Mouse (Mus musculus) heart, embryonic 13.5 days (tissue): Measurements from ENCODE around the gene Elavl3. TPM values are rescaled to one million over a fixed set of nuclear protein-coding genes. Genes with fewer than 3 reads are reported as not detected.

Source experiments
- ATAC-seq: fragments of 200-750 bp; cut with Nextera tagmentation; 2 replicates; pipeline ENCODE4 v1.8.0; 2017; ENCODE audit warnings: moderate TSS enrichment; ENCODE audit not compliant: insufficient number of reproducible peaks, low FRiP score, low TSS enrichment; ENCODE audit errors: extremely low read depth
- H3K27ac ChIP-seq: fragments of 300-500 bp; sonication (generic); replicated peaks from 2 replicates; pipeline ENCODE4 v1.5.1; 2015; ENCODE audit warnings: moderate library complexity, mild to moderate bottlenecking, inconsistent platforms
- H3K27me3 ChIP-seq: fragments of 300-500 bp; sonication (generic); replicated peaks from 2 replicates; pipeline ENCODE4 v1.6.1; 2015; ENCODE audit warnings: mild to moderate bottlenecking, inconsistent platforms
- H3K36me3 ChIP-seq: fragments of 300-500 bp; sonication (generic); 2 replicates; pipeline ENCODE4 v1.6.1; 2015; ENCODE audit warnings: mild to moderate bottlenecking, inconsistent platforms
- H3K4me1 ChIP-seq: fragments of 300-500 bp; sonication (generic); 2 replicates; pipeline ENCODE4 v1.6.1; 2015; ENCODE audit warnings: inconsistent platforms
- H3K4me2 ChIP-seq: fragments of 300-500 bp; sonication (generic); 2 replicates; pipeline ENCODE4 v1.6.1; 2015; ENCODE audit warnings: inconsistent platforms, mild to moderate bottlenecking, moderate library complexity
- H3K4me3 ChIP-seq: fragments of 300-500 bp; sonication (generic); 2 replicates; pipeline ENCODE4 v1.5.1; 2015; ENCODE audit warnings: moderate library complexity, mild to moderate bottlenecking, inconsistent platforms
- H3K9ac ChIP-seq: fragments of 300-500 bp; sonication (generic); 2 replicates; pipeline ENCODE4 v1.6.1; 2015; ENCODE audit warnings: inconsistent platforms, mild to moderate bottlenecking, moderate library complexity
- H3K9me3 ChIP-seq: fragments of 300-500 bp; sonication (generic); 2 replicates; pipeline ENCODE4 v1.6.1; 2016; ENCODE audit warnings: inconsistent platforms
- WGBS: fragments of 180-500 bp; shearing (Covaris S2); methylation state at CpG from one replicate; pipeline ENCODE4 v1.1.7; 2015; ENCODE audit warnings: mixed read lengths; 5-methylcytosine and 5-hydroxymethylcytosine counted together
- polyA plus RNA-seq: library from polyadenylated mRNA; unstranded; fragments of >200 nt; fragmentation: Nextera tagmentation; extraction: Ambion mirVana; gene quantifications from 2 replicates; pipeline ENCODE4 v1.2.1, GENCODE M21; 2015

Gene Elavl3
- polyA plus RNA-seq, 1 experiment from 2014 or later = 0.41 TPM

DNA sequence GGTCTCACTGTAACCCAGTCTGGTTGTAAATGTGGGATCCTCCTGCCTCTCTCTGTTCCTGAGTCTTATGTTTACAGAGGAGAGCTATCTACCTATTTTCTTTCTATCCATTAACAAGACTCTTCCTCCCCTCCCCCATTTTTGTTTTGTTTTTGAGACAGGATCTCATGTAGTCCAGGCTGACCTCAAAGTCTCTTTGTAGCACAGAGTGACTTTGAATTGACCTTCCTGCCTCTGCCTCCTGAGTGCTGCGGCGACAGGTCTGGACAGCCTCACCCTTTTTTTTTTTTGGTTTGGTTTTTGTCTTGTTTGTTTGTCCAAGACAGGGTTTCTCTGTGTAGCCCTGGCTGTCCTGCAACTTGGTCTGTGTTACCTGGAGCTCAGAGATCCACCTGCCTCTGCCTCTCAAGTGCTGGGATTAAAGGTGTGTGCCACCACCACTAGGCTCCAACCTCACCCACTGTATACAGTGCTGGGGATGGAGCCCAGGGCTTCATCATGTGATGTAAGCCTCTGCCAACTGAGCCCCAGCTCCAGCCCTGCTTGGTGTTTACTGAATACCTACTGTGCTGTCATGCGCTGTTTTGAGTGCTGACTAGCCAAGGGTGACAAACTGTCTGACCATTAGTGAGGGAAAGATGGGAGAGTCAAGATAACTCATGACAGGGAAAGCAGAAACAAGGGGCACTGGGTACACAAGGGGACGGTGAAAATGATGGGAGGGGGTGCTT is 73.3 kb downstream of the Elavl3 start:
- Histone ChIP-seq H3K9ac (no peak overlapping the region), H3K4me3 (no peak overlapping the region), H3K9me3 (no peaks in the 10 kb centered on the region), H3K27me3 (peaks cover 42% of the 10 kb centered on the region), H3K36me3 (no peaks in the 10 kb centered on the region), H3K4me2 (no peak overlapping the region), H3K4me1 (no peaks in the 10 kb centered on the region), H3K27ac (no peak overlapping the region)
- WGBS = 80% methylated on average over 4 of the region's 4 CpGs
- no peak for ATAC-seq

DNA sequence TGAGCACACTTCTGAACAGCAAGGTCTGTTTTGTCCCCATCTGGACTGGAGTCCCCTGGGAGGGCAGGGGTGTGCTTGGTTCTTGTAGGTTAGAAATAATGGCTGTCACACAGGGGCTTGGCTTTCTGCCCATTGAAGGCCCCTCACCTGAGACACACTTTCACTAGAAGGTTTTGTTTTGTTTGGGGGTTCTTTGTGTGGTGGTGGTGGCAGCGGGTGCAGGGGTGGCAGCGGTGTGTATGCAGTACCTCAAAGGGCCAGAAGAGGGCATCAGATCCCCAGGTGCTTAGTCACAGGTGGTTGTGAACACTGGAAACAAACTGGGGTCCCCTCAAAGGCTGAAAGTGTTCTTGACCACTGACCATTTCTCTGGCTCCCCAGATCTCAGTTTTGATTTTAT is 73.9 kb downstream of the Elavl3 start:
- H3K4me3 ChIP-seq = no peak overlapping the region
- no peak overlapping the region for H3K9ac ChIP-seq
- ATAC-seq = no peak
- H3K4me2 ChIP-seq = no peak overlapping the region
- H3K4me1 ChIP-seq = no peaks in the 10 kb centered on the region
- no peaks in the 10 kb centered on the region for H3K36me3 ChIP-seq
- no peak overlapping the region for H3K27ac ChIP-seq
- WGBS = 21% methylated on average over 2 of the region's 2 CpGs
- no peaks in the 10 kb centered on the region for H3K9me3 ChIP-seq
- peaks cover 36% of the 10 kb centered on the region for H3K27me3 ChIP-seq

DNA sequence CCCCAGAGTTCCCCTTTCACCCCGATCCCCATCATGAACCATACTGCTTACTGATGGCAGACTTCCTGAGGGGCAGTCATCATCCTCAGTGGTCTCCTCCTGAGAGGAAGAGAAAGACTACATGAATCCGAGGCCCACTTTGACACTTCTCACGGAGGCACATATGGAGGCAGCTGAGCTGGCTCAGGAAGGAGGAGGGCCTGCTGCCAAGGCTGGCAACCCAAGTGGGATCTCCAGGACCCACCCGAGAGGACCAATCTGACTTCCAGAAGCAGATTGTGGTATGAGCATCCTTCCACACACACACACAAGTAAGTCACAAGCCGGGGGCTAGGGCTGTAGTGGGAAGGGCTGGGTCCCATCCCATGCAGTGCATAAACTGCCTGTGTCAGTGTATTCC is 74.5 kb downstream of the Elavl3 start:
- no peak overlapping the region for H3K4me3 ChIP-seq
- ATAC-seq = no peak
- WGBS = 70% methylated on average over 5 of the region's 5 CpGs

DNA sequence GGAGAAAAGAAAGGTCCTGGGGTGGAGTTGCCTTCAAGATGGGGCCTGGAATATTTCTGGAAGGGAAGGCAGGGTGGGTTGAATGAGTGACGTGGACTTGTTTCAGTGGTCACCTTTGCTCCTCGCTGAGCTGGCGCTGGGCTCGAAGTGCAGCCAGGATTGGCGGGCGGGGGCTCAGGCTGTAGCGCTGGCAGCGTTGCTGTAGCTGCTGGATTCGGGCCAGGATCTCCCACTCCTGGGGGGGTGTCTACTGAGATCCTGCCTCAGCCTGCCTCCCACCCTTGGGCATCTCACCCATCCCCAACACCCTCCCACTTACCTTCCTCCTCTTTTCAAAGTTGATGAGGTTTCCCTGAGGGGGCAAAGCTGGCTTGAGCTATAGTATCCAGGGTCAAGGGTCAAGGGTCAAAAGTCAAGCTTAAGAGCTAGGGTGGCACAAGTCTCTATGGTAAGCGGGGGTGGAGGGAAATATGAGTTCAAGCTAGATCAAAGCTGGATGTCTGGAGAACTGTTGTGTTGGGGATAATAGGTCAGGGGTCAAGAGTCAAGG is 75.1 kb downstream of the Elavl3 start:
- H3K27me3 ChIP-seq = peaks cover 27% of the 10 kb centered on the region
- no peak overlapping the region for H3K4me3 ChIP-seq
- H3K36me3 ChIP-seq = no peaks in the 10 kb centered on the region
- H3K27ac ChIP-seq = no peak overlapping the region
- no peak overlapping the region for H3K4me2 ChIP-seq
- no peak overlapping the region for H3K9ac ChIP-seq
- no peaks in the 10 kb centered on the region for H3K9me3 ChIP-seq
- WGBS = 84% methylated on average over 10 of the region's 10 CpGs
- H3K4me1 ChIP-seq = no peaks in the 10 kb centered on the region
- ATAC-seq = no peak

More for the DNA sequence above, 74.5 kb downstream of the Elavl3 start:
- Histone ChIP-seq H3K36me3 (no peaks in the 10 kb centered on the region), H3K4me1 (no peaks in the 10 kb centered on the region), H3K9me3 (no peaks in the 10 kb centered on the region), H3K27me3 (peaks cover 31% of the 10 kb centered on the region), H3K9ac (no peak overlapping the region), H3K4me2 (no peak overlapping the region), H3K27ac (no peak overlapping the region)

DNA sequence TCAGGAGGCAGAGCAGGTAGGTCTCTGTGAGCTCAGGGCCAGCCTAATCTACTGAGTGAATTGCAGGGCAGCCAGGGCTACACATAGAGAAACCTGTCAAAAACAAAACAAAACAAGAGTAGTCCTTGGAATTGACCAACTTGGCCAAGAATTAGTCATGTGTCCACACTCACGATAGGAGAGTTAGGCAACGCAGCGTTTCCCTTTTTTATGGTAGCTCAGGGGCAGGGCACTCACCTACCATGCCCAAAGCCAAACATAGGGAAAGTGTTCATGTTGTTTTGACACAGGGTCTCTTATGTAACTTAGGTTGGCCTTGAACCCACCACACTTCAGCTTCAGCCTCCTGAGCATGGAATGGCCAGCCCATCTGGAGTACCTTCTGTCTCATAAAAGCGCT is 82.5 kb downstream of the Elavl3 start:
- ATAC-seq = no peak
- Histone ChIP-seq H3K27ac (no peak overlapping the region), H3K4me3 (no peak overlapping the region), H3K4me1 (no peaks in the 10 kb centered on the region), H3K27me3 (peaks cover 26% of the 10 kb centered on the region; the same call in 1 of the 2 replicates), H3K36me3 (no peaks in the 10 kb centered on the region), H3K9me3 (no peaks in the 10 kb centered on the region), H3K9ac (no peak overlapping the region), H3K4me2 (no peak overlapping the region)
- WGBS = 86% methylated on average over 4 of the region's 4 CpGs

DNA sequence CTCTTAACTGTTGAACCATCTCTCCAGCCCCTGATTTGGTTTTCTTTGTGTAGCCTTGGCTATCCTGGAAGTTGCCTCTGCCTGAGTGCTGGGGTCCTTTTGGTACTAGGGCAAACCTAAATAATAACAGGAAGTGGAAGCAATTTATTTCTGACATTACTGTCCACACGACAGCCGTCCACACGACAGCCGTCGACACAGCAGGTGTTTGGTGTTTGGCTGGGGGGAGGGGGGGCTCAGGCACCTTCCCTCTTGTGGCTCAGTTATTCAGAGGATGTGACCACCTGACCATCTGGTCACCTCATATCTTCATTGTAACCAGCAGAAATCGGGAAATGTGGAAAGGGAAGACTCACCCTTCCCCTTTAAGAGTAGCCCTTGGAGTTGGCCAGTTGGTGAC is 82.9 kb downstream of the Elavl3 start:
- Histone ChIP-seq H3K4me3 (no peak overlapping the region), H3K27me3 (peaks cover 26% of the 10 kb centered on the region; the same call in 1 of the 2 replicates), H3K4me1 (0 out of 2 replicates have a peak, but pooled peaks cover 3% of the 10 kb centered on the region), H3K9ac (no peak overlapping the region), H3K9me3 (no peaks in the 10 kb centered on the region), H3K27ac (no peak overlapping the region), H3K4me2 (no peak overlapping the region), H3K36me3 (no peaks in the 10 kb centered on the region)
- no peak for ATAC-seq
- WGBS = 50% methylated on average over 6 of the region's 6 CpGs

Other genes with a start within 250 kb of the Elavl3 start
- 1.6 and 2.3 TPM in 2 replicates for gene Angptl8, start 216.5 kb downstream of the Elavl3 start, polyA plus RNA-seq
- 48.4 and 50.3 TPM in 2 replicates for gene Dock6, start 199.4 kb downstream of the Elavl3 start, polyA plus RNA-seq
- 8.5 and 9.2 TPM in 2 replicates for gene Rab3d, start 133.8 kb downstream of the Elavl3 start, polyA plus RNA-seq
- 2.6 and 3.2 TPM in 2 replicates for gene Ccdc159, start 124.6 kb downstream of the Elavl3 start, polyA plus RNA-seq
- gene Tmem205, start 124.5 kb downstream of the Elavl3 start, polyA plus RNA-seq = 41.5 and 47.8 TPM in 2 replicates
- 5.1 and 5.2 TPM in 2 replicates for gene Plppr2, start 115.0 kb downstream of the Elavl3 start, polyA plus RNA-seq
- 5.1 and 5.7 TPM in 2 replicates for gene Swsap1, start 96.3 kb downstream of the Elavl3 start, polyA plus RNA-seq
- gene Epor, start 88.5 kb downstream of the Elavl3 start, polyA plus RNA-seq = 7.3 and 8.5 TPM in 2 replicates
- 0.68 and 0.71 TPM in 2 replicates for gene Rgl3, start 62.6 kb downstream of the Elavl3 start, polyA plus RNA-seq
- 0.22 and 0.36 TPM in 2 replicates for gene Ccdc151, start 49.4 kb downstream of the Elavl3 start, polyA plus RNA-seq
- 76.9 and 80.6 TPM in 2 replicates for gene Prkcsh, start 49.2 kb downstream of the Elavl3 start, polyA plus RNA-seq
- gene Gm49318, start 19.2 kb upstream of the Elavl3 start, polyA plus RNA-seq = not detected in 2 replicates
- 9.5 TPM in 2 replicates for gene Zfp653, start 19.4 kb upstream of the Elavl3 start, polyA plus RNA-seq
- 49.5 and 53.7 TPM in 2 replicates for gene Ecsit, start 33.4 kb upstream of the Elavl3 start, polyA plus RNA-seq
- gene Cnn1, start 47.2 kb upstream of the Elavl3 start, polyA plus RNA-seq = 250 and 292 TPM in 2 replicates
- 106 and 125 TPM in 2 replicates for gene Elof1, start 65.1 kb upstream of the Elavl3 start, polyA plus RNA-seq
- 9.0 and 10.9 TPM in 2 replicates for gene Acp5, start 83.7 kb upstream of the Elavl3 start, polyA plus RNA-seq
- 46.0 and 52.0 TPM in 2 replicates for gene Pigyl, start 104.8 kb upstream of the Elavl3 start, polyA plus RNA-seq
- gene Zfp872, start 136.1 kb upstream of the Elavl3 start, polyA plus RNA-seq = 0.08 and 0.24 TPM in 2 replicates
- 16.0 and 17.9 TPM in 2 replicates for gene Zfp809, start 173.7 kb upstream of the Elavl3 start, polyA plus RNA-seq
- 3.7 and 4.2 TPM in 2 replicates for gene Zfp599, start 207.9 kb upstream of the Elavl3 start, polyA plus RNA-seq